Mouse (Mus musculus): ENCODE results near the gene Nrip1. TPM values are rescaled to one million over a fixed set of nuclear protein-coding genes. Genes with fewer than 3 reads are reported as not detected.

The Nrip1 gene
- polyA plus RNA-seq, 1 experiment from 2014 or later, result 33.7 TPM

- Histone ChIP-seq H3K36me3 (ENCODE audit: insufficient read depth, low read length) (peaks cover 7% of the 10 kb centered on the region; the same call in 1 of the 2 replicates), H3K9me3 (replicated peaks; ENCODE audit: low read length) (no peaks in the 10 kb centered on the region), H3K4me1 (replicated peaks; ENCODE audit: insufficient read depth, low read length) (peaks cover 25% of the 10 kb centered on the region), H3K9ac (ENCODE audit: low read depth, low read length) (no peak overlapping the region), H3K27ac (no peak overlapping the region), H3K27me3 (ENCODE audit: insufficient read depth, low read length) (no peaks in the 10 kb centered on the region), H3K4me2 (ENCODE audit: low read length) (no peak overlapping the region), H3K4me3 (replicated peaks; ENCODE audit: low read depth, low read length) (no peak overlapping the region)
- DNase-seq (ENCODE audit: low spot score) (no peak), ATAC-seq (replicated peaks; ENCODE audit: low FRiP score, low read depth) (no peak)
- 58% methylated on average over 5 of the region's 5 CpGs for WGBS
- no peak for TF ChIP-seq CTCF (IDR thresholded peaks at IDR 0.05; ENCODE audit: low read depth)
These were observed 18.4 kb downstream of the Nrip1 start for GRCm38 (mm10) chr16:76355267-76355666.

DNA sequence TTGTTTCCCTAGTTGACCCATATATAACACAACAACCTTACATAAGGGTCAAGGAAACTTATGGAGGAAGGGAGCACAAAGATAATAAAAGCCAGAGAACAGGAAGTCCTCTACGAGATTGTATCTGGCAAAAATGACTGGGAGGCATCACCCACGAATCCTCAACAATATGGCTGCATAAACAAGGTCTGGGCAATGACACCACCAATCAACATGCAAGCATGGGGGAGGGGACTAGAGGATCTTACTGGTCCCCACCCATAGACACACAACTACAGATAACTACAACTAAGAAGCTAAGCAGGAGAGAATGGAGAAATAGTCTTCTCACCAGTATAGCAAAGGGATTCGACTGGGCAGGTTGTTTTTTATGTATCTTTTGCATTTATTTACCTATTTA, 18.8 kb downstream of the Nrip1 start:
- Histone ChIP-seq H3K4me3 (replicated peaks; ENCODE audit: low read depth, low read length) (no peak overlapping the region), H3K4me1 (replicated peaks; ENCODE audit: insufficient read depth, low read length) (peaks cover 25% of the 10 kb centered on the region), H3K27me3 (ENCODE audit: insufficient read depth, low read length) (no peaks in the 10 kb centered on the region), H3K9ac (ENCODE audit: low read depth, low read length) (no peak overlapping the region), H3K9me3 (replicated peaks; ENCODE audit: low read length) (no peaks in the 10 kb centered on the region), H3K27ac (no peak overlapping the region), H3K4me2 (ENCODE audit: low read length) (no peak overlapping the region), H3K36me3 (ENCODE audit: insufficient read depth, low read length) (peaks cover 7% of the 10 kb centered on the region; the same call in 1 of the 2 replicates)
- DNase-seq (ENCODE audit: low spot score), result no peak
- no peak for TF ChIP-seq CTCF (IDR thresholded peaks at IDR 0.05; ENCODE audit: low read depth)
- WGBS, result 49% methylated on average over 3 of the region's 3 CpGs
- no peak for ATAC-seq (replicated peaks; ENCODE audit: low FRiP score, low read depth)

GRCm38 (mm10) chr16:76354289-76354688, 19.3 kb downstream of the Nrip1 start:
- peaks cover 25% of the 10 kb centered on the region for H3K4me1 ChIP-seq (replicated peaks; ENCODE audit: insufficient read depth, low read length)
- H3K9me3 ChIP-seq (replicated peaks; ENCODE audit: low read length), result no peaks in the 10 kb centered on the region
- DNase-seq (ENCODE audit: low spot score), result no peak
- no peak overlapping the region for H3K4me2 ChIP-seq (ENCODE audit: low read length)
- no peak for TF ChIP-seq CTCF (IDR thresholded peaks at IDR 0.05; ENCODE audit: low read depth)
- ATAC-seq (replicated peaks; ENCODE audit: low FRiP score, low read depth), result no peak
- 67% methylated on average over 7 of the region's 7 CpGs for WGBS
- H3K4me3 ChIP-seq (replicated peaks; ENCODE audit: low read depth, low read length), result no peak overlapping the region
- H3K27me3 ChIP-seq (ENCODE audit: insufficient read depth, low read length), result no peaks in the 10 kb centered on the region
- H3K27ac ChIP-seq, result no peak overlapping the region
- H3K36me3 ChIP-seq (ENCODE audit: insufficient read depth, low read length), result peaks cover 10% of the 10 kb centered on the region; the same call in 1 of the 2 replicates
- no peak overlapping the region for H3K9ac ChIP-seq (ENCODE audit: low read depth, low read length)

DNA sequence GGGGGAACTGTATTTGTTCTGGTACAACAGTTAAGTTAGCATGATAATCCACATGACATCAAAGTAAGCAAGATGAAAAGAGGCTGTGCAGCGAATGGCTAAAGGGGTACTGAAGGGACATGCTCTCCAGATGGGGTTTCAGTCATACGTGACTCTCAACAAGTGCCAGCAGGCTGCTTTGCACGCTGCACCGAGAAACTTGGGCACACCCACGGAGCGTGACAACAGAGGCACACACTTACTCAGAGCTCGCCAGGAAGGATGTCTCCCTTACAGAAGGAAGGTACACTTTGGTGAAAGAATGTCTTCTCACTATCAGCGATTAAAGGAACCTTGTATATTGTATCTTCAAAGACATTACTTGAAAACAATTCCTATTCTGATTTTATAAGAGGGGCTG, 22.7 kb downstream of the Nrip1 start:
- H3K4me1 ChIP-seq (replicated peaks; ENCODE audit: insufficient read depth, low read length), result peaks cover 8% of the 10 kb centered on the region; the same call in 1 of the 2 replicates
- ATAC-seq (replicated peaks; ENCODE audit: low FRiP score, low read depth) (no peak), DNase-seq (ENCODE audit: low spot score) (no peak)
- H3K4me2 ChIP-seq (ENCODE audit: low read length), result no peak overlapping the region
- no peak for TF ChIP-seq CTCF (IDR thresholded peaks at IDR 0.05; ENCODE audit: low read depth)
- H3K36me3 ChIP-seq (ENCODE audit: insufficient read depth, low read length), result peaks cover 10% of the 10 kb centered on the region; the same call in 1 of the 2 replicates
- H3K4me3 ChIP-seq (replicated peaks; ENCODE audit: low read depth, low read length), result no peak overlapping the region
- H3K9me3 ChIP-seq (replicated peaks; ENCODE audit: low read length), result no peaks in the 10 kb centered on the region
- WGBS, result 63% methylated on average over 8 of the region's 8 CpGs
- no peak overlapping the region for H3K27ac ChIP-seq
- H3K9ac ChIP-seq (ENCODE audit: low read depth, low read length), result no peak overlapping the region
- no peaks in the 10 kb centered on the region for H3K27me3 ChIP-seq (ENCODE audit: insufficient read depth, low read length)

GRCm38 (mm10) chr16:76349053-76349452, 24.6 kb downstream of the Nrip1 start:
- H3K4me2 ChIP-seq (ENCODE audit: low read length), result no peak overlapping the region
- H3K4me1 ChIP-seq (replicated peaks; ENCODE audit: insufficient read depth, low read length), result 0 out of 2 replicates have a peak, but pooled peaks cover 4% of the 10 kb centered on the region
- WGBS, result 73% methylated on average over 11 of the region's 11 CpGs
- H3K36me3 ChIP-seq (ENCODE audit: insufficient read depth, low read length), result peaks cover 13% of the 10 kb centered on the region
- H3K4me3 ChIP-seq (replicated peaks; ENCODE audit: low read depth, low read length), result no peak overlapping the region
- H3K9me3 ChIP-seq (replicated peaks; ENCODE audit: low read length), result no peaks in the 10 kb centered on the region; the same call in 1 of the 2 replicates
- no peak overlapping the region for H3K27ac ChIP-seq
- no peaks in the 10 kb centered on the region for H3K27me3 ChIP-seq (ENCODE audit: insufficient read depth, low read length)
- DNase-seq (ENCODE audit: low spot score) (no peak), ATAC-seq (replicated peaks; ENCODE audit: low FRiP score, low read depth) (no peak)
- no peak for TF ChIP-seq CTCF (IDR thresholded peaks at IDR 0.05; ENCODE audit: low read depth)
- H3K9ac ChIP-seq (ENCODE audit: low read depth, low read length), result no peak overlapping the region

- H3K4me1 ChIP-seq (replicated peaks; ENCODE audit: insufficient read depth, low read length), result 0 out of 2 replicates have a peak, but pooled peaks cover 4% of the 10 kb centered on the region
- H3K9me3 ChIP-seq (replicated peaks; ENCODE audit: low read length), result no peaks in the 10 kb centered on the region; the same call in 1 of the 2 replicates
- no peak for DNase-seq (ENCODE audit: low spot score)
- no peak overlapping the region for H3K4me2 ChIP-seq (ENCODE audit: low read length)
- ATAC-seq (replicated peaks; ENCODE audit: low FRiP score, low read depth), result no peak
- no peak for TF ChIP-seq CTCF (IDR thresholded peaks at IDR 0.05; ENCODE audit: low read depth)
- no peaks in the 10 kb centered on the region for H3K27me3 ChIP-seq (ENCODE audit: insufficient read depth, low read length)
- peaks cover 17% of the 10 kb centered on the region for H3K36me3 ChIP-seq (ENCODE audit: insufficient read depth, low read length)
- H3K9ac ChIP-seq (ENCODE audit: low read depth, low read length), result no peak overlapping the region
- 92% methylated on average over 13 of the region's 13 CpGs for WGBS
- H3K4me3 ChIP-seq (replicated peaks; ENCODE audit: low read depth, low read length), result no peak overlapping the region
- H3K27ac ChIP-seq, result no peak overlapping the region
These were observed 25.8 kb downstream of the Nrip1 start for GRCm38 (mm10) chr16:76347719-76348421.
